Mouse (Mus musculus): ENCODE measurements at regions not wholly inside any gene's neighbourhood (a gene's known extent, or its start where the extent isn't known, plus 50 kb on each side); places are given as distances from the start of the nearest gene placed in this dataset.

DNA sequence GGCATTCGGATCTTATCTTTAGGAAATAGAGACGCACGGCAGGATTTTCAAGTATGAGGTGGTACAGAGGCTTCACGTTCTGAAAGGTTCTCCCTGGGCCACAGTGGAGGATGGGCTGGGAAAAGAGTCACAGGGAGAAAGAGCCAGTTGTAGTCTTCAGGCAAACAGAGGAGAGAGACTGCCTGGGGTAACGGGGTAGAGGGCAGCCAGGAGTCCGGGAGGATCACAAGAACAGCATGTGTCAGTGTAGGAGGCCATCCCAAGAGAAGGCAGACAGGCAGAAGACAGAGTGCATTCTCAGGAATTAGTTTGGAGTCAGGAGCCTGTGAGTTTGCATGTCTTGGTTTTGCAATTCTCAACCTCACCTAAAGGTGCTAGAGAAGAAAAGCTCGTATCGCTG lies 94.5 kb upstream of the Cpeb4 start:
- H3K4me1 ChIP-seq (ENCODE audit: control insufficient read depth, insufficient read depth, low read length), result no peaks in the 10 kb centered on the region
- no peak overlapping the region for H3K4me3 ChIP-seq (ENCODE audit: insufficient read depth, low read length)
- TF ChIP-seq CTCF (IDR thresholded peaks at IDR 0.05; ENCODE audit: extremely low read depth, insufficient read depth, low read length), result no peak
- TF ChIP-seq POLR2A (IDR thresholded peaks at IDR 0.05; ENCODE audit: extremely low read depth, insufficient read depth, low read length), result no peak
- H3K27ac ChIP-seq (ENCODE audit: insufficient read depth, low read length), result no peak overlapping the region

DNA sequence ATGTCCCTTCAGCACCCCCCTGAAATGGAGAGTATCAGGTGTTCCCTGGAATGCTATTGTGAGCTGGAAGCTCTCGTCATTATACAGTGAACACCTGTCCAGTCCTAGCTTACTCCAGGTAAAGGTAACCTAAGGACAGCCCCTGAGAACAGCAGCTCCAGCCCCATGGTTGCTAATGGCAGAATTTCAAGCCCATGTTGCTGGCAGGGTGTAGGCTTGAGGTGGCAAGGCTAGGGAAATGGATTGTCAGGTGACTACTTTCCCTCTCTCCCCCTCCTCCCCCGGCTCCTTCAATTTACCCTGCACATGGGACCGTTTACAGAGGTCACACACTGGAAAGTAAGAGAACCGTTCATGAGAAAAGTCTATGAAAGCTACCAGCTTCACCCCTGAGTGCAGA lies 93.2 kb upstream of the Cpeb4 start:
- Histone ChIP-seq H3K27ac (ENCODE audit: insufficient read depth, low read length) (no peak overlapping the region), H3K4me1 (ENCODE audit: control insufficient read depth, insufficient read depth, low read length) (no peaks in the 10 kb centered on the region), H3K4me3 (ENCODE audit: insufficient read depth, low read length) (no peak overlapping the region)
- no peak for TF ChIP-seq CTCF (IDR thresholded peaks at IDR 0.05; ENCODE audit: extremely low read depth, insufficient read depth, low read length)
- no peak for TF ChIP-seq POLR2A (IDR thresholded peaks at IDR 0.05; ENCODE audit: extremely low read depth, insufficient read depth, low read length)

DNA sequence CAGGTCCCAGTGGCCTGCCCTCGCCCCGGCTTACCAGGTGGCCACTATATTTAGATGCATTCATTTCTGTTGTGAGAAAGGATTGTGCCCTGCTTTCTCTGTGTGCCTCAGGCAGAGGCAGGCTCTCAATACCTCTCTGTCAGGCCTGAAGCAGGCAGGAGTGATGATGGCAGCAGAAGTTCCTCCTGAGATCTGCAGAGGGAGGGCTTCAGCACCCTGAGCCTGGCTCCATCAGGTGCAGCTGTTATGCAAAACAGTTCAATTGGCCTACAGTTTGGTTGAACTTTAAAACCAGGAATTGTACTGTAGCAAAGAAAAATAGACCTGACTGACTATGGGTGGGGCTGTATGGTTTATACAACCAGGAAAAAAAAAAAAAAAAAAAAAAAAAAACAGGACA lies 92.7 kb upstream of the Cpeb4 start:
- Histone ChIP-seq H3K4me3 (ENCODE audit: insufficient read depth, low read length) (no peak overlapping the region), H3K4me1 (ENCODE audit: control insufficient read depth, insufficient read depth, low read length) (no peaks in the 10 kb centered on the region), H3K27ac (ENCODE audit: insufficient read depth, low read length) (no peak overlapping the region)
- TF ChIP-seq POLR2A (IDR thresholded peaks at IDR 0.05; ENCODE audit: extremely low read depth, insufficient read depth, low read length), result no peak
- no peak for TF ChIP-seq CTCF (IDR thresholded peaks at IDR 0.05; ENCODE audit: extremely low read depth, insufficient read depth, low read length)

DNA sequence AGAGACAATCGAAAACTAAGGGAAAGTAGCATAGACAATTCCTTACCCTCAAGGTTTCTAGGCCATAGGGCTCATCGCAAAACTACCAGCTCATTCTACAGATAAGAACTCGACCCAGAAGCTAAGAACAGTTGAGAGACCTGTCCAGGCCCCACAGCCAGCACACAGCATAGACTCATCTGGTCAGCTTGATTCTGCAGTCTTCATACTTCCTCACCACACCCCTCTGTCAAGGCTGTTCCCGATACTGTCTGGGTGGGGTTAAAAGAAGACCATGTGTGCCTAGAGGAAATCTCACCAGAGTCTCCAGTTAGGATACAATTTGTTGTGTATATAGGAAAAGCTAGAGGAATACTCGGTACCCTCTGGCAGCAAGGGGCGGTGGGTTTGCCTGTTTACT lies 91.0 kb upstream of the Cpeb4 start:
- Histone ChIP-seq H3K4me1 (ENCODE audit: control insufficient read depth, insufficient read depth, low read length) (peaks cover 2% of the 10 kb centered on the region; the same call in 1 of the 2 replicates), H3K27ac (ENCODE audit: insufficient read depth, low read length) (no peak overlapping the region), H3K4me3 (ENCODE audit: insufficient read depth, low read length) (no peak overlapping the region)
- TF ChIP-seq CTCF (IDR thresholded peaks at IDR 0.05; ENCODE audit: extremely low read depth, insufficient read depth, low read length) (no peak), POLR2A (IDR thresholded peaks at IDR 0.05; ENCODE audit: extremely low read depth, insufficient read depth, low read length) (no peak)

DNA sequence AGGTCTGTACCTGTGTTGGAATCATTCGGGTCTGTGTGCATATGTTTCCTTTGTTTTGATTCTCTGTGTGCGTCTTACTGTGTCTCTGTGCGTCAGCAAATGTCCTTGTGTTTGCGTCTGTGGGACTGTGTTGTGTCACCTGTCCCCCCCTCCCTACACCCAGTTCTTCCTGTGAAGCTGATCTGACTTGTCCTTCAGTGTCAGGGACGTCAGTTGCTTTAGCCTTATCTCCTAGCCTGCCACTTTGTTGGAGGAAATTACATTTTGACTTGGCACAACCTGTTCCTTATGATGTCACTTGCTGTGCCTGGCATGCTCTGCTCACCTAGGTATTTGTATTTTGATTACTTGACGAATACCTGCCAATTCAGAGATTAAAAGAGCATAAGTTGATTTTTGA lies 90.4 kb upstream of the Cpeb4 start:
- Histone ChIP-seq H3K27ac (ENCODE audit: insufficient read depth, low read length) (no peak overlapping the region), H3K4me1 (ENCODE audit: control insufficient read depth, insufficient read depth, low read length) (peaks cover 2% of the 10 kb centered on the region; the same call in 1 of the 2 replicates), H3K4me3 (ENCODE audit: insufficient read depth, low read length) (no peak overlapping the region)
- no peak for TF ChIP-seq POLR2A (IDR thresholded peaks at IDR 0.05; ENCODE audit: extremely low read depth, insufficient read depth, low read length)
- TF ChIP-seq CTCF (IDR thresholded peaks at IDR 0.05; ENCODE audit: extremely low read depth, insufficient read depth, low read length), result no peak

DNA sequence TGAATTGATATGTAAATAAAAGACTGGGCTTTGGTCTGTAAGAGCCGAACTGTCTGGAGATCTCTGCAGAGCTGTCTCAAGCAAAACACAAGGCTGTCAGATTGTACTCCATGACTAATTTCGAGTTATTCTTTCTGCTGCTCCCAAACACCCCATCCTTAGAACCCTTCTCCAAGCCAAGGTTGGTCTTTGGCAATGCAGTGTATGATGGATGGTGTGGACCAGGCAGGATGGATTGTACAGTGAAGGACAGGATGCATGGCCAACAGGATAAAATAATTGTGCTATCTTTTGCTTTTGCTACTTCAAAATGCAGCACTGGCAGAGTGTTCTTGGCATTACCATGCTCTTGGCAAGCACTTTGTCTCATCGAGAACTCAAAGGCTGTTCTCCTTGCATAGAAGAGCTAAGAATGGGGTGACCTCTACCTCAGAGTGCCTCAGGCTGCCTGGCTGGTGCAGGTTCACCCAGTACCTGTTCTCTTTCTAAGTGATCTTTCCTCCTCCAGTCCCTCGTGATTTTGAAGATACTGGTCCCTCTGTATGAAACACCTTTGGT lies 88.4 kb upstream of the Cpeb4 start:
- H3K4me1 ChIP-seq (ENCODE audit: control insufficient read depth, insufficient read depth, low read length), result peaks cover 2% of the 10 kb centered on the region; the same call in 1 of the 2 replicates
- no peak overlapping the region for H3K4me3 ChIP-seq (ENCODE audit: insufficient read depth, low read length)
- no peak overlapping the region for H3K27ac ChIP-seq (ENCODE audit: insufficient read depth, low read length)
- no peak for TF ChIP-seq POLR2A (IDR thresholded peaks at IDR 0.05; ENCODE audit: extremely low read depth, insufficient read depth, low read length)
- TF ChIP-seq CTCF (IDR thresholded peaks at IDR 0.05; ENCODE audit: extremely low read depth, insufficient read depth, low read length), result no peak

DNA sequence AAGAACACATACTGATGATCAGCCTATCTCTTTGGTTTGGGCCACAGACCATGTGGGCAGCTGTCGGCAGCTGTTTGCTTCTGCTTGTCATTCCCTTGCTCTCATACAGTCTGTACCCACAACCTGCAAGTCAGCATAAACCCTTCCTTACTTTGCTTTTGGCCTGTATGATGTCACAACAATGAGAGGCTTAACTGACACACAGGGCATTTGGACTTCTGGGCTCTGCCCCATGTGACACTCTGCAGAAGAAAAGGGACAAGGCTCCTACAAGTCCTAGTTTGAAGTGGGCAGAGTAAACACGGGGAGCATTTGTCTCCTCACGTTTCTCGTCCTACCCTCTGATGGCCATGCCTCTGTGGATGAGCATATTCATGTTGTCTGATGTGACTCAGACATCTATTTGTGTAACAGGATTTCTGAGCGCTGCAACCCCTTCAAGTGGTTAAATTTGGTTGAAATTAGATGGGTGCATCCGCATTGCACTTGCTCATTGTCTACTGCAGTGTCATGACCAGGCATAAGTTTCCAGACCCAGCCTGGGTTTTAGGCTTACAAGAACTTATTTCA lies 87.6 kb upstream of the Cpeb4 start:
- no peak overlapping the region for H3K27ac ChIP-seq (ENCODE audit: insufficient read depth, low read length)
- TF ChIP-seq POLR2A (IDR thresholded peaks at IDR 0.05; ENCODE audit: extremely low read depth, insufficient read depth, low read length), result no peak
- no peak for TF ChIP-seq CTCF (IDR thresholded peaks at IDR 0.05; ENCODE audit: extremely low read depth, insufficient read depth, low read length)
- H3K4me1 ChIP-seq (ENCODE audit: control insufficient read depth, insufficient read depth, low read length), result peaks cover 2% of the 10 kb centered on the region; the same call in 1 of the 2 replicates
- no peak overlapping the region for H3K4me3 ChIP-seq (ENCODE audit: insufficient read depth, low read length)

DNA sequence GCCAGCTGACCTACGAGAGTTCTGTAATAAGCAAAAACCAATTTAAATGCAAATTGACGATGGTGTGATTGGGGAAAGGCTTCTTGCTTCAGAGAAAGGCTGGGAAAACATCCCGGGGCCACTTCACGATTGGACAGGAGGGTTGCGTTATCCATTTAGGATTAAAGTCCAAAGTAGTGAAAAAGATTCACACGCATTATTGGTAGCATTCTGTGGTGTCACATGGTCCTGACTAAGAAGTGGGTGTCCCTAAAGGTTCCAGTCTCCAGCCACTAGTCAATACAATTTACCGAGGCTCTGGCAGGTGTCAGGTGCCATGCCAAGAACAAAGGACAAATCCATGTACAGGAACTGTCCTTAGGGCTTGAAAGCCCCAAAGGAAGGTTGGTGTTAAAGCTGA lies 86.9 kb upstream of the Cpeb4 start:
- H3K4me1 ChIP-seq (ENCODE audit: control insufficient read depth, insufficient read depth, low read length), result peaks cover 3% of the 10 kb centered on the region
- TF ChIP-seq POLR2A (IDR thresholded peaks at IDR 0.05; ENCODE audit: extremely low read depth, insufficient read depth, low read length) (no peak), CTCF (IDR thresholded peaks at IDR 0.05; ENCODE audit: extremely low read depth, insufficient read depth, low read length) (no peak)
- H3K4me3 ChIP-seq (ENCODE audit: insufficient read depth, low read length), result no peak overlapping the region
- H3K27ac ChIP-seq (ENCODE audit: insufficient read depth, low read length), result no peak overlapping the region

DNA sequence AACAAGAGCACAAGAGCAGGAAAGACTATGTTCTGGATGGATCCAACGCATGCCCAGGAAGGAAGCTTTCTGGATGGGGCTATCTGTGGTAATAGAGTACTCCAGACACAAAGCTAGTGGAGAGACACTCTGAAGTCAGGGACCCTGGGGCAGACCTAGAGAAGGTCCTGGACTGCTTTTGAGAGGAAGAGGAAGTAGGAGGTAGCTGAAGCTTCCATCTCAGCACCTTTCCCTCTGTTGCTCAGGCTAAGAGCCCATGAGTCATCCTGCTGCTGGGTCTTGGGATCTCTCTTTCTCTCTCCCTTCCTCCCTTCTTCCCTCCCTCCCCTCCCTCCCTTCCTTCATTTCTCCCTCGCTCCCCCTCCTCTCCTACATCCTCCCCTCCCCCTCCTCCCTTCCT lies 84.6 kb upstream of the Cpeb4 start:
- H3K27ac ChIP-seq (ENCODE audit: insufficient read depth, low read length), result no peak overlapping the region
- H3K4me1 ChIP-seq (ENCODE audit: control insufficient read depth, insufficient read depth, low read length), result peaks cover 4% of the 10 kb centered on the region
- no peak for TF ChIP-seq CTCF (IDR thresholded peaks at IDR 0.05; ENCODE audit: extremely low read depth, insufficient read depth, low read length)
- TF ChIP-seq POLR2A (IDR thresholded peaks at IDR 0.05; ENCODE audit: extremely low read depth, insufficient read depth, low read length), result no peak
- no peak overlapping the region for H3K4me3 ChIP-seq (ENCODE audit: insufficient read depth, low read length)

DNA sequence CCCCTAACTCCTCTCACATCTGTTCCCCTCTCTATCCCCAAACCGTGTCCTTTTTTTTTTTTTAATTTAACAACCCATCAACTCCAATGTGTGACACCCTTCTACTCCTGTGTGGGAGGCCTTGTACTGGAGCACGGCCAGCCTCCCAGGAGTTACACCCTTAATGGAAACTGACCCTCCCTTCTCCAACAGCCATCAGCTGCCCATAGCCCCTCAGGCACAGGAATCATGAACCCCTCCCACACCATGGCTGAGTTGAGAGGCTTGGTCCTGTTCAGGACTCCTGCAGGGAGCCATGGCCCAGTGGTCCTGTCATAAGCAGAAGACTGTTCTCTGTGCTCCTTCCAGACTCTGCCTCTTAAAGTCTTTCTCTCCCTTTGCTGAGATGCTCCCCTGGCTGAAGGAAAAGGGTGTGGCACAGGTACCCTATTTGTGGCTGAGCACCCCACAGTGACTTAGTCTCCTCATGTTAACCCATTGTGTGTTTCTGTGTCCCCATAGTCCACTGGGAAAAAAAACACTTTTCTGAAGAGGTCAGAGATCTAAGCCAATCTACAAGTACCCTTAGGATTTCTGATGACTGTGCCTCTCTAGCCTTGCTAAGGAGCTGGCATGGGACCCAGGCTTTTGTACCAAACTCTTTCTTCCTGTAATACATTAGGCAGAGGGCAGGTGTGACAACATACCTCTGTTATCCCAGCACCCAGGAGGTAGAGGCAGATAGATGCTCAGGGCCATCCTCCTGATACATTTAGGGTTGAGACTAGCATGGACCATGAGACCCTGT lies 83.9 kb upstream of the Cpeb4 start:
- no peak for TF ChIP-seq CTCF (IDR thresholded peaks at IDR 0.05; ENCODE audit: extremely low read depth, insufficient read depth, low read length)
- TF ChIP-seq POLR2A (IDR thresholded peaks at IDR 0.05; ENCODE audit: extremely low read depth, insufficient read depth, low read length), result no peak
- Histone ChIP-seq H3K4me1 (ENCODE audit: control insufficient read depth, insufficient read depth, low read length) (peaks cover 4% of the 10 kb centered on the region), H3K4me3 (ENCODE audit: insufficient read depth, low read length) (no peak overlapping the region), H3K27ac (ENCODE audit: insufficient read depth, low read length) (no peak overlapping the region)
